Mouse (Mus musculus) bone marrow, adult 2 months (tissue): ENCODE data around the gene Hoxd11. TPM values are rescaled to one million over a fixed set of nuclear protein-coding genes. Genes with fewer than 3 reads are reported as not detected.

Experiments used
- H3K27ac ChIP-seq: fragments of 200-500 bp; 2 replicates; pipeline ENCODE4 v1.5.1; 2012; ENCODE audit warnings: low read depth, mild to moderate bottlenecking, control low read depth, inconsistent platforms, low read length; ENCODE audit not compliant: control insufficient read depth, poor library complexity, insufficient read depth
- H3K4me1 ChIP-seq: fragments of 200-500 bp; 2 replicates; pipeline ENCODE4 v1.6.1; 2011; ENCODE audit warnings: low read length; ENCODE audit not compliant: control insufficient read depth, insufficient read depth
- H3K4me3 ChIP-seq: fragments of 200-500 bp; replicated peaks from 2 replicates; pipeline ENCODE3; 2011; ENCODE audit warnings: mild to moderate bottlenecking, low read depth, low read length, control low read depth; ENCODE audit not compliant: control insufficient read depth
- CTCF ChIP-seq: fragments of 200-500 bp; IDR thresholded peaks from 2 replicates; pipeline ENCODE4 v1.5.1; 2011; ENCODE audit warnings: low read length, control low read depth; ENCODE audit not compliant: control insufficient read depth, insufficient read depth
- POLR2A ChIP-seq: fragments of 200-500 bp; IDR thresholded peaks from 2 replicates; pipeline ENCODE4 v1.6.1; 2011; ENCODE audit warnings: low read depth, mild to moderate bottlenecking, control low read depth, low read length, borderline replicate concordance; ENCODE audit not compliant: control insufficient read depth
- WGBS: fragments of 180-500 bp; shearing (Covaris S2); methylation state at CpG from one replicate; pipeline ENCODE4 v1.1.7; 2018; 5-methylcytosine and 5-hydroxymethylcytosine counted together
- polyA plus RNA-seq: library from polyadenylated mRNA; stranded (reverse); fragments of >200 nt; gene quantifications from 2 replicates; pipeline ENCODE4 v1.2.4, GENCODE M21; 2011; ENCODE audit warnings: low replicate concordance; ENCODE audit not compliant: missing spikeins, insufficient read depth, insufficient read length

The Hoxd11 gene
- polyA plus RNA-seq, 1 experiment = 0.60 TPM

GRCm38 (mm10) chr2:74676376-74677052 is 2.8 kb upstream of the Hoxd11 start:
- 14% methylated on average over 9 of the region's 9 CpGs for WGBS
- no peaks in the 10 kb centered on the region for H3K4me1 ChIP-seq

GRCm38 (mm10) chr2:74677106-74677505 is 2.3 kb upstream of the Hoxd11 start:
- Histone ChIP-seq H3K4me3 (no peak overlapping the region), H3K4me1 (no peaks in the 10 kb centered on the region), H3K27ac (no peak overlapping the region)
- WGBS = 43% methylated on average over 2 of the region's 2 CpGs
- no peak for TF ChIP-seq POLR2A
- TF ChIP-seq CTCF = no peak

More at GRCm38 (mm10) chr2:74676376-74677052, 2.8 kb upstream of the Hoxd11 start:
- no peak overlapping the region for H3K4me3 ChIP-seq
- H3K27ac ChIP-seq = no peak overlapping the region
- TF ChIP-seq POLR2A (no peak), CTCF (no peak)

GRCm38 (mm10) chr2:74679596-74679971 is 227 bp downstream of the Hoxd11 start:
- H3K27ac ChIP-seq = no peak overlapping the region
- no peaks in the 10 kb centered on the region for H3K4me1 ChIP-seq
- no peak overlapping the region for H3K4me3 ChIP-seq
- no peak for TF ChIP-seq CTCF
- TF ChIP-seq POLR2A = no peak
- 4% methylated on average over 26 of the region's 26 CpGs for WGBS

- TF ChIP-seq CTCF = no peak
- no peak for TF ChIP-seq POLR2A
- WGBS = 2% methylated on average over 23 of the region's 23 CpGs
- Histone ChIP-seq H3K27ac (no peak overlapping the region), H3K4me1 (no peaks in the 10 kb centered on the region), H3K4me3 (no peak overlapping the region)
Observed at GRCm38 (mm10) chr2:74679980-74680379, 623 bp downstream of the Hoxd11 start.

GRCm38 (mm10) chr2:74680561-74681398 is 1.4 kb downstream of the Hoxd11 start:
- Histone ChIP-seq H3K4me3 (no peak overlapping the region), H3K4me1 (no peaks in the 10 kb centered on the region), H3K27ac (no peak overlapping the region)
- WGBS = 7% methylated on average over 21 of the region's 21 CpGs
- TF ChIP-seq CTCF = no peak
- TF ChIP-seq POLR2A = no peak

- Histone ChIP-seq H3K4me1 (no peaks in the 10 kb centered on the region), H3K27ac (peak overlapping the region; percentile 15; the same call in 1 of the 2 replicates), H3K4me3 (no peak overlapping the region)
- TF ChIP-seq POLR2A = no peak
- TF ChIP-seq CTCF = no peak
- 3% methylated on average over 78 of the region's 78 CpGs for WGBS
Observed at GRCm38 (mm10) chr2:74681594-74682531, 2.5 kb downstream of the Hoxd11 start.

- H3K27ac ChIP-seq = no peak overlapping the region
- no peak for TF ChIP-seq CTCF
- TF ChIP-seq POLR2A = no peak
- H3K4me1 ChIP-seq = no peaks in the 10 kb centered on the region
- no peak overlapping the region for H3K4me3 ChIP-seq
- 6% methylated on average over 49 of the region's 51 CpGs for WGBS
Observed at GRCm38 (mm10) chr2:74682796-74683195, 3.4 kb downstream of the Hoxd11 start.

GRCm38 (mm10) chr2:74683471-74683951 is 4.2 kb downstream of the Hoxd11 start:
- 7% methylated on average over 18 of the region's 18 CpGs for WGBS
- H3K4me1 ChIP-seq = no peaks in the 10 kb centered on the region
- H3K27ac ChIP-seq = no peak overlapping the region
- no peak overlapping the region for H3K4me3 ChIP-seq
- TF ChIP-seq POLR2A (no peak), CTCF (no peak)
